Comparison of ENCODE assay signal across 8 mouse cellular contexts in genomic region chr14:24983279-24983678, GRCm38 (mm10).
A peak's percentile ranks its signal among the peaks of the same experiment; 100 is the strongest.
DNase-seq lines count a peak whose midpoint lies in the region; ATAC-seq and TF ChIP-seq lines count a peak whose summit lies in the region.

No protein-coding gene starts in this region.

- no peak for DNase-seq in gastrocnemius, adult 2 months
- DNase-seq in gastrocnemius, postnatal 10 days, result no peak
- peak; percentile 3 for DNase-seq in spleen, adult 12 weeks (ENCODE audit: low spot score)
- DNase-seq in spleen, postnatal 36 days (ENCODE audit: low spot score in 2 of 2), result no peak
- peak in 1 of 3 experiments; percentile 3 for DNase-seq in liver, embryonic 14.5 days (ENCODE audit: low read depth in 3 of 3, low spot score in 3 of 3)
- no peak for DNase-seq in ovary, postnatal 10 days (ENCODE audit: low spot score)
- no peak for DNase-seq in ovary, postnatal 36 days (ENCODE audit: low spot score)
- DNase-seq in left cerebral cortex, postnatal 25 days (ENCODE audit: low spot score in 2 of 2), result no peak

- no peak overlapping the region for H3K27ac ChIP-seq in gastrocnemius, adult 2 months
- no peak overlapping the region for H3K27ac ChIP-seq in liver, embryonic 14.5 days

- H3K27me3 ChIP-seq in liver, embryonic 14.5 days (ENCODE audit: control insufficient read depth, insufficient read depth, low read length), result no peaks in the 10 kb centered on the region

- H3K4me3 ChIP-seq in gastrocnemius, adult 2 months, result no peak overlapping the region
- no peak overlapping the region for H3K4me3 ChIP-seq in liver, embryonic 14.5 days (ENCODE audit: insufficient read depth in 1 of 2, low read depth in 2 of 2, low read length in 2 of 2)

- no peak for ATAC-seq in liver, embryonic 14.5 days (ENCODE audit: insufficient read depth)

- H3K4me2 ChIP-seq in liver, embryonic 14.5 days (ENCODE audit: low read depth), result no peak overlapping the region

- H3K4me1 ChIP-seq in liver, embryonic 14.5 days (replicated peaks; ENCODE audit: control insufficient read depth in 2 of 2, insufficient read depth in 2 of 2, low read length in 1 of 2), result no peaks in the 10 kb centered on the region

- H3K36me3 ChIP-seq in liver, embryonic 14.5 days (replicated peaks; ENCODE audit: control insufficient read depth, insufficient read depth, low read depth), result no peaks in the 10 kb centered on the region

- TF ChIP-seq CTCF in gastrocnemius, adult 2 months (IDR thresholded peaks at IDR 0.05), result peak; percentile 43
- TF ChIP-seq CTCF in liver, embryonic 14.5 days (IDR thresholded peaks at IDR 0.05; ENCODE audit: low read depth), result peak; percentile 72

- no peak overlapping the region for H3K9ac ChIP-seq in liver, embryonic 14.5 days (replicated peaks)

- no peaks in the 10 kb centered on the region for H3K9me3 ChIP-seq in liver, embryonic 14.5 days (ENCODE audit: control insufficient read depth, low read length)

- intact Hi-C loops in gastrocnemius, adult 2 months (cut with DNase I), result no loop called here
- intact Hi-C loops in left cerebral cortex, postnatal 25 days (cut with DNase I), result no loop called here

- no peak for TF ChIP-seq EP300 in liver, embryonic 14.5 days (IDR thresholded peaks at IDR 0.05; ENCODE audit: low read depth)
